Mouse (Mus musculus) liver, adult 2 months (tissue): ENCODE measurements at regions not wholly inside any gene's neighbourhood (a gene's known extent, or its start where the extent isn't known, plus 50 kb on each side); places are given as distances from the start of the nearest gene placed in this dataset.
A peak's percentile ranks its signal among the peaks of the same experiment; 100 is the strongest.

Source experiments
- DNase-seq: peaks from one replicate; pipeline ENCODE4 v3.0.0-alpha.2; 2011; ENCODE audit warnings: low read depth, low spot score; ENCODE audit errors: extremely low read depth
- H3K27ac ChIP-seq: fragments of 200-500 bp; replicated peaks from 2 replicates; pipeline ENCODE4 v1.5.1; 2012; ENCODE audit warnings: low read depth, mild to moderate bottlenecking, control low read depth, inconsistent platforms, low read length; ENCODE audit not compliant: insufficient read depth
- H3K27me3 ChIP-seq: fragments of 200-500 bp; 2 replicates; pipeline ENCODE4 v1.6.1; 2012; ENCODE audit warnings: mild to moderate bottlenecking, moderate library complexity, low read length, inconsistent platforms; ENCODE audit not compliant: control insufficient read depth, insufficient read depth
- H3K36me3 ChIP-seq: fragments of 200-500 bp; 2 replicates; pipeline ENCODE4 v1.6.1; 2012; ENCODE audit warnings: low read length, inconsistent platforms; ENCODE audit not compliant: control insufficient read depth, insufficient read depth
- H3K4me1 ChIP-seq: fragments of 200-500 bp; 2 replicates; pipeline ENCODE4 v1.6.1; 2011; ENCODE audit warnings: low read length; ENCODE audit not compliant: control insufficient read depth, insufficient read depth
- H3K4me3 ChIP-seq: fragments of 200-500 bp; 2 replicates; pipeline ENCODE4 v1.5.1; 2011; ENCODE audit warnings: low read depth, mild to moderate bottlenecking, control low read depth, low read length, moderate library complexity; ENCODE audit not compliant: insufficient read depth
- H3K79me2 ChIP-seq: fragments of 200-500 bp; 2 replicates; pipeline ENCODE4 v1.6.1; 2012; ENCODE audit warnings: inconsistent platforms, mild to moderate bottlenecking, low read length, moderate library complexity; ENCODE audit not compliant: control insufficient read depth, insufficient read depth
- H3K9ac ChIP-seq: fragments of 200-500 bp; 2 replicates; pipeline ENCODE4 v1.6.1; 2012; ENCODE audit warnings: low read depth, mild to moderate bottlenecking, control low read depth, inconsistent platforms, low read length
- CTCF ChIP-seq: fragments of 200-500 bp; IDR thresholded peaks from 2 replicates; pipeline ENCODE4 v1.5.1; 2011; ENCODE audit warnings: low read depth, low read length, control low read depth
- POLR2A ChIP-seq: fragments of 200-500 bp; IDR thresholded peaks from 2 replicates; pipeline ENCODE4 v1.6.1; 2011; ENCODE audit warnings: low read length, control low read depth; ENCODE audit not compliant: insufficient read depth; ENCODE audit errors: extremely low read depth
- WGBS: fragments of 180-500 bp; shearing (Covaris S2); methylation state at CpG from one replicate; pipeline ENCODE4 v1.1.7; 2018; 5-methylcytosine and 5-hydroxymethylcytosine counted together

- H3K36me3 ChIP-seq, result no peaks in the 10 kb centered on the region
- WGBS, result 56% methylated on average over 2 of the region's 2 CpGs
- H3K4me3 ChIP-seq, result no peak overlapping the region
- no peak overlapping the region for H3K27ac ChIP-seq
- no peaks in the 10 kb centered on the region for H3K79me2 ChIP-seq
- H3K4me1 ChIP-seq, result peaks cover 8% of the 10 kb centered on the region
- no peak for DNase-seq
- H3K9ac ChIP-seq, result no peak overlapping the region
- no peak for TF ChIP-seq CTCF
- no peak for TF ChIP-seq POLR2A
- no peaks in the 10 kb centered on the region for H3K27me3 ChIP-seq
These were observed 264.0 kb upstream of the Fn1 start for GRCm38 (mm10) chr1:71917021-71917420.

DNA sequence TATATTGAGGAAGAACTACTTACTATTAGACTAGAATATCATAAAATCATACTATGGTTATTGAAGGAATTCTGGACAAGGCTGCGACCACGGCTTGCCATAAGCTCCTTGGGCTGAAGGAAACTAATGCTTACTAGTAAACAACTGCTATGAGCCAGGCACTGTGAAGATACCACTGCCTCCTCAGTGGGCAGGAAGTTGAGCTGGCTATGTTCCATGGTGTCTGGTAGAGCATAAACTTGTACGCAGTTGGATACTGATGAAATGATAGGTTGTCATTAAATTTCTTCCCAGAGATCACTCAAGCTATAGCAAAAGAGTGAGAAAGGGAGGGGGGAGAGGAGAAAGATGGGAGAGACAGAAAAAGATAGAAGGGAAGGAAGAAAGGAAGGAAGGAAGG is 261.4 kb upstream of the Fn1 start:
- Histone ChIP-seq H3K9ac (no peak overlapping the region), H3K4me1 (peaks cover 9% of the 10 kb centered on the region), H3K79me2 (no peaks in the 10 kb centered on the region), H3K27me3 (no peaks in the 10 kb centered on the region), H3K4me3 (no peak overlapping the region), H3K27ac (no peak overlapping the region), H3K36me3 (no peaks in the 10 kb centered on the region)
- TF ChIP-seq POLR2A (no peak), CTCF (no peak)
- no peak for DNase-seq
- 91% methylated on average over 3 of the region's 3 CpGs for WGBS

GRCm38 (mm10) chr1:71913221-71913620 is 260.2 kb upstream of the Fn1 start:
- TF ChIP-seq CTCF (no peak), POLR2A (no peak)
- WGBS, result 26% methylated on average over 5 of the region's 5 CpGs
- Histone ChIP-seq H3K27me3 (no peaks in the 10 kb centered on the region), H3K36me3 (no peaks in the 10 kb centered on the region), H3K27ac (peak overlapping the region; percentile 87), H3K9ac (no peak overlapping the region), H3K4me1 (peaks cover 9% of the 10 kb centered on the region), H3K79me2 (no peaks in the 10 kb centered on the region), H3K4me3 (no peak overlapping the region)
- peak; percentile 59 for DNase-seq

DNA sequence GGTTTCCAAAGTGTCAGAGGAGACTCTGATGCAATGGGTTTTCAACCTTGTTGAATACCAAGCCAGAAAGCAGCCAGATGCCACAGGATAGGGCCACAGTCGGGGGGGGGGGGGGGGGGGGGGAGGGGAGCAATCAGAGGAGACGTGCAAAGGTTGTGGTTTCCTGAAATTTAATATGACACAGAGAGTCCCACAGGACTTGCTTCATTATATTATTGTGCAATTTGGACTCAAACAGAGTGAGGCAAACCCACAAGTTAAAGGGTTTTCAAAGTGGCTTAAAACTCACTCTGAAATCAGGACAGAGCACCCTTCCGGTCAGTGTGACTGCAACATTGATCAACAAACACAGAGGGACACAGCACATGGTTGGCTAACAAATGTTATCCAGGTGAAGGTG is 259.4 kb upstream of the Fn1 start:
- H3K9ac ChIP-seq, result no peak overlapping the region
- TF ChIP-seq CTCF (no peak), POLR2A (no peak)
- H3K27ac ChIP-seq, result peak overlapping the region; percentile 87
- peak; percentile 99 for DNase-seq
- H3K4me3 ChIP-seq, result no peak overlapping the region
- no peaks in the 10 kb centered on the region for H3K79me2 ChIP-seq
- no peaks in the 10 kb centered on the region for H3K36me3 ChIP-seq
- H3K4me1 ChIP-seq, result peaks cover 9% of the 10 kb centered on the region
- WGBS, result 13% methylated on average over 3 of the region's 3 CpGs
- H3K27me3 ChIP-seq, result no peaks in the 10 kb centered on the region

GRCm38 (mm10) chr1:71910125-71910524 is 257.1 kb upstream of the Fn1 start:
- Histone ChIP-seq H3K4me1 (peaks cover 9% of the 10 kb centered on the region), H3K79me2 (no peaks in the 10 kb centered on the region), H3K36me3 (no peaks in the 10 kb centered on the region), H3K27me3 (no peaks in the 10 kb centered on the region), H3K4me3 (no peak overlapping the region), H3K27ac (no peak overlapping the region), H3K9ac (no peak overlapping the region)
- TF ChIP-seq POLR2A (no peak), CTCF (no peak)
- WGBS, result 90% methylated on average over 1 of the region's 1 CpGs
- no peak for DNase-seq

DNA sequence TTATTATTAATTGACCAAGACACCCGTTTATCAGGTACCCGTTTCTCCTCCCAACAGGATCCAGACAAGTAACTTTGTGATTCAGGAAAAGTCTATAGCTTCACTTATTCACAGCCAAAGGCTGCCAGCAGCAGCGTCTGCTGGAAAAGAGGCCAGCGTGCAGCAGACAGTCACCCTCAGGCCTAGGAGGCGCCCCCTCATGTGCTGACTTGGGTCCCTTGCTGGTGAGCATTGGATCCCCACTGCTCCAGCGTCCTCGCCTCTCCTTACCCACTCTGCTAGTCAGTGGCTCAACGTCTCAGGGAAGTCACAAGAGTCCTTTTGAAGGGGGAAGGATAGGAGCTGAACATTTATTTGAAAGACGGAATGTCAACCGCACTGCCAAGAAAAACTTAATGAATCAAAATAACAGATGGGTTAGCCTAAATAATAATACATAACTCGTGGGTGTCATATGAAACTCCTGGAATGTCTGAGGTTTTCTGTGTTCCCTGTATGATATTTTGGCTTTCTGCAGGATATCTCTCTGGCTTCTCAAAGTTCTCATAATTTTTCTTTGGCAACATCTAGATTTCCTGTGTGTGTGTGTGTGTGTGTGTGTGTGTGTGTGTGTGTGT is 256.6 kb upstream of the Fn1 start:
- DNase-seq, result no peak
- H3K4me3 ChIP-seq, result no peak overlapping the region
- H3K4me1 ChIP-seq, result peaks cover 9% of the 10 kb centered on the region
- no peaks in the 10 kb centered on the region for H3K27me3 ChIP-seq
- no peaks in the 10 kb centered on the region for H3K36me3 ChIP-seq
- H3K27ac ChIP-seq, result no peak overlapping the region
- no peak overlapping the region for H3K9ac ChIP-seq
- no peaks in the 10 kb centered on the region for H3K79me2 ChIP-seq
- 91% methylated on average over 11 of the region's 11 CpGs for WGBS
- no peak for TF ChIP-seq CTCF
- no peak for TF ChIP-seq POLR2A
